Mouse (Mus musculus): ENCODE results near the gene Zfp593.
"Not testable (repeated sequence)": the region's sequence is repeated elsewhere in the genome, so short reads cannot be mapped to it uniquely, and the experiment has no call there.

Gene Zfp593

DNA sequence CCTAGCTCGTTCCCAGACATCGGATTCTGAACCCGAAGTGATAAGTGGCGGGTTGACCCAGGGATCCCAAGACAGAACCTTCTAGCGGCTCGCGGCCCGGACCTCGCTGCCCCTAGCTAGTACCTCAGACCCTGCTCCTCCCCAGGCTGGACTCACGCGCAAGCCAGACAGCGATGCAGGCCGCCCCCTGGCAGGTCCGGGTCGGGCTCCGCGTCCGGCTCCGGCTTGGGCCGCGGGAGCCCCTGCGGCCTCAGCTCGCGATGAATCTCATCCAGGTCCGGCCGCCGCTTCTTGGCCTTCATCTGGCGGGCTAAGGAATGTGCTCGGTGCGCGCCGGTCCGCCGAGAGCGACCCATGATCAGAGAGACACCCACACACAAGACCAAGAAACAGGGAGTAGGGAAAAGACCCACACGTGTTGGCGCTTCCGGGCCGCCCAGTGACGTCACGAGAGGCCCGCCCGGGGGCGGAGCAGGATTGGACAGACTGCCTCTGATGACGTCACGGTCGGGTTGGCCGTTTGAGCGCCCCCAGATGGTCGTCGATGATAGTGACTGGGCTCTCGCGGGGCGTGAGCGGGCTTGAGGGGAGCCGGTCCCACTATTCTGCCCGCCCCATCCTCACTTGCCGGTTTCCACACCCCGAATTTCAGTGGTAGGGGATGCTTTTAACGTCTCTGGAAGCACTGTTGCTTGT, at the start of gene Zfp593:
Gene Zfp593, minus strand, starts transcription at position 445 of the 696 bp plus-strand sequence.
- peak; percentile 92 to 98 for DNase-seq (ENCODE audit: low spot score in 2 of 2)

DNA sequence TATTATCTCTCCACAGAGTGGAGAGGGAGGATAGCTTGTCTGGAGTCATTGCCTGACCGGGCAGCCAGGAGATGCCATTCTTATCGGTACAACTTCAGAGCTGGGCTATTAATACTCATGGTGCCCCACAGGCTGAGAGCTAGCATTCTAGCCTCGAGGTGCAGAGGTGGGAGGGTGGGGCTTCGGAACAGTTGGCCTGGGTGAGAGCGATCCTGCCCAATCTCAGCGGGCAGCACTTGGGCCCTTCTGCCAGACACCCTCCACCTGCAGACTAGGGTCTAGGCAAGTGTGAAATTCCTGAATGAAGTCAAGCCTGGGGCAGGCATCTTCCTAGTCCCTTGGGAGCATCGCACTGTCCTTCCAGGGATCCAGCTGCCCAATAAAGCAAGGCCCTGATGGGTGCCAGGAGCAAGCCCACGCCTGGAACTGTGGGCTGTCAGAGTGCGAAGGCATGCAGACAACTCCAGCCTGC, 48.3 kb upstream of the Zfp593 start:
- no peak for DNase-seq (ENCODE audit: low spot score in 2 of 2)

DNA sequence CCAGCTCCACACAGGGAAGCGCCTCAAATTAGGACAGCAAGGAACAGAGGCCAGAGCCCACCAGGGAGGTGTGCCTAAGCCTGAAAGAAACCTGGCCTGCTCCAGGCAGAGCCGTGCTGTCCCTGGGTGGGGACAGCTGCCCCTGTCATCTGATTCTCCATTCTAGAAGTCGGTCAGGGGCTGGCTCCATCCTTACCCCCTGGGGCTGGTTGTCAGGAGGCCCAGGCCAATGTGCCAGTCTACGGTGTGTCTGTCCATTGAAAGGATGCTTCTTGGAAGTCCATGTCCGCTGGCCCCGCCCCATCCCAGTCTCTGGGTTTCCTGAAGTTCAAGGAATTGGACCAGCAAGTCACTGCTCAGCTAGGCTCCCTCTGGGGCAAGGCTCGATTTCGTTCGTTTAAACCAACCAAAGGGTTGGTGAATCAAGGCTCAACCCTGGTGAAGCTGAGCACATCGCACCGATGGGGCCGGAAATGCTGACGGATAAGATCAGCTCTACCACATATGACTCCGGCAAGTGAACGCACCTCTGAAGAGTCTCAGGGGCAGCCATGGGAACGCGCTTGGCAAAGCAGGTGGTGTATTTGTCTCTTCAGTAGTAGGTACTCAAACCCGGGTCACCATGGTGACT, 47.8 kb upstream of the Zfp593 start:
- no peak for DNase-seq (ENCODE audit: low spot score in 2 of 2)

DNA sequence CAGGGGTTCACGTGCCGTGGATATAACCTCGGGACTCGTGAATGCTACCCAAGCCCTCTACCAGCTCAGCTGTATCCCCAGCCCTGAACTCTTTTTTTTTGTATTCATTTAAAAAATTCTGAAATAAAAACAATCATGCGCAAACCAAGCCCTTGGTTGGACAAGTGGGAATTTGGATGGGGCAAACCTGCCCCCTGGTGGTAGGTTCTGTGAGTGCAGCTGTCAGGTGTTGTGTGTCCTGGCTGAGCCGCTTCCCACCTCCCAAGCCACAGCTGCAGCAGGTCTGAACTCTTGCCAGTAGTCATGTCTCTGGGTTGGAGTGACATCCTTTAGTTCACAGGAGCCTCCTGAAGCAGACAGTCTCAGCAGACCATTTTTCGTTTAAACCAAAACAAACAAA, 46.7 kb upstream of the Zfp593 start:
- DNase-seq (ENCODE audit: low spot score in 2 of 2) = peak; percentile 66 to 85

DNA sequence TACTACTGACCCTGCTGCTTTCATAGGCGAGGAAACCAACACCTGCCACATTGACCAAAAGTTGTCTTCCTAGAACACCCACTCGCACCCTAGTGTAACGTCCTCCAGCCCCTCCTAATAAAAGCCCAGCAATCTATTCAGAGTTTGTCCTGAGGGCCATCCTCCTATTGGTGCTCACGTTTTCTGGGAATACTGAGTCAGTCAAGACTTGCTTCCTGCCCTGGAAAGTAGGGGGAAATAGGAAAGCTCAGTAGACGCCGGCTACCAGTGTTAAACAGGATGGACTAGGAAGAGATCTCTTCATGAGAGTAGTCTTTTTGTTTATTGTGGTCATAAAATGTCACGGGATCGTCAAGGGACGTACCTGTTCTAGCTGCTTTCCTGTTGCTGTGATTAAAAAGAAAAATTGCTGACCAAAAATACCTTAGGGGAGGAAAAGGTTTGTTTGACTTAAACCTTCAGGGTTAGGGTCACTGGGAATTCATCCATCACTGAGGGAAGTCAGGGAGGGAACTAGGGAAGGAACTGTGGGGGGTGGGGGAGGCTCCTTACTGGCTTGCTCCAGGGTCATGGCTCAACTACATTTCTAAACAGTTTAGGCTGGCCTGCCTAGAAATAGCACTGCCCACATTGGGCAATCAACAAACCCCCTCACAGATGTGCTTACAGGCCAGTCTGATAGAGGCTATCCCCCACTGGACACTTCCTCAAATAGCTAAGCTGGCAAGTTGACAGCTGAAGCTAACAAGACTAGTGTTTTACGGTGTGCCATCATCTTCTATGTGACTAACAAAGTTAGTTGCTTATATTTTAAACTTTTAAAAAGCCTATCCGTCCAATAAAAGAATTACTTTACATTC, 43.2 kb upstream of the Zfp593 start:
- DNase-seq (ENCODE audit: low spot score in 2 of 2) = no peak

DNA sequence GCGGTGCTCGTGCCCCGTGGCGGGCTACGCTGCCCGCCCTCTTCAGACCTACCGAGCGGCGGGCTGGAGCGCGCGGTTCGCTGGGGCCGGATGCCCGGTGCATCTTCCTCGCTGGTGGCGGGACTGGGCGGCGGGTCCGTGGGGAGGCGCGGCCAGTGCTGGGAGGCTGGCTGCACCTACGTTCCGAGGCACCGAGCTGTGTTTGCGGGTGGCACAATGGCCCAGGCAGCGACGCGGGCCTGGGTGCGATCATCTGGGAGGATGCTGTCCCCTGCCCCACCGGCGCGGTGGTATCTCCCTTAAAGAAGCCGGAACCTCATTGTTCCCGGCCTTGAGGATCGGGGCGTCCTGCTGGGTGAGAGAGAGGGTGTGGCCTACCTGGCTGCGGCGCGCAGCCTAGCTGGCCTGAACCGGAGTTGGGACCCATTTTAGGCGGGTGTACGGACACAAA, 42.2 kb upstream of the Zfp593 start, which contains the start of gene Pdik1l:
Gene Pdik1l, minus strand, starts transcription at position 321 of the 451 bp plus-strand sequence.
- peak; percentile 79 to 83 for DNase-seq (ENCODE audit: low spot score in 2 of 2)

DNA sequence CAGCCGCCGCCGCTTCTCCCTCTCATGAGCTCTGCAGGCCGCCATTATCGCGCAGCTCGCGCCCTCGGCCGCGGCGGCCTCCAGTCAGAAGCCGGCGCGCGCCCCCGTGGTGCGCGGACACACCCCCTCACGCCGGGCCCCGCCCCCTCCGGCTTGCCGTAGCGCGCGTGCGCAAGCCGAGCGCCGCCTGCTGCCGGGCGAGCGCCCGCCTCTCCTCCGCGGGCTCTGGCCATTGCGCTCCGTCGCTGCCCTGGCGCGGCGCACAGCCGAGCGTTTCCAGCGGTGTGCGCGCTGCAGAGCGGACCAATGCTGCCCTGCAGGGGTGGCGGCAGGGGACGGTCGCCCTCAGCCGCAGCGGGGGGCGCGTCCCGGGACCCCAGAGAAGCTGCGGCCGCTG, 41.8 kb upstream of the Zfp593 start:
- DNase-seq (ENCODE audit: low spot score in 2 of 2) = peak; percentile 93 to 99

DNA sequence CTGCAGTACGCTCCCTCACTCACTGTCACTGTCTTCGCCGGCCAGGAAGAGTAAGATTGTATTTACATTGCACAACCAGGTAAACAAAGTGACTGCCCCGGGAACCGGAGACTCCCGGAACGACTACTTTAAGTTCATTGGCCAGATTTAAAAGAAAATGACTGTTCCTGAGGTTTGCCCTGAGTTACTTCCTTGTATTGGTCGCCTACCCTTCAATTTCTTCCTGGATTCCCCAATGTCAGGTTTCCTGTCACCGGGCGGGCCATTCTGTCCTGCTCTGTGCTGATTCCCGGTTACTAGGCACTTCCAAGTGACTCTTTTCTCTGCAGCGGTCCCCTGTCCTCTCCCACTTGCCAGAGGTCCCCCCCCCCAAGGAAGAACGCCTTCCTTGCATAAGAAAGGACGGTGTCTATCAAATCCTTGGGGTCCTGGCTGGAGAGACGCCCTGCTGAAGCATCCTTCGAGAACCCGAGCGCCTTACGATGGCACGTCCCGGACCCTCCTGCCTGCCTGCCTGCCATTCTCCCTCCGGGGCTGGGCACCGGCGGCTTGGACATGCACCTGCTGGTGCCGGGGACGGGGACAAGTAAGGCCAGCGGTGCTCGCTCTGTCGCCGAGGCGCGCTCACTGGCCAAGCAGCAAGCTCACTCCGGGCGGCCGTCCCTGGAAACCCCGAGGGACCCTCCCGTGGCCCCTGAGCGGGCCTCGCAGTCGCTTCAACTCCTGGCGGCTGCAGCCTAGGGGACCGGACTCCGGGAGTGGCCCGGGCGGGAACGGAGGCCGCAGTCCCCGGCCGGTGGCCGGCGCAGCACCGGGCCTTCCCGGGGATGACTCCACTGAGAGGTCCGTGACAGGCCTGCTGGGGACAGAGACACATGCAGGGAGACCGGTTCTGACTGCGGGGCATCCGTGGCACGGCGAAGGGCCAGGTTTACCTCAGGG, 41.1 kb upstream of the Zfp593 start:
- peak in 1 of 2 experiments; percentile 42 for DNase-seq (ENCODE audit: low spot score in 2 of 2)

DNA sequence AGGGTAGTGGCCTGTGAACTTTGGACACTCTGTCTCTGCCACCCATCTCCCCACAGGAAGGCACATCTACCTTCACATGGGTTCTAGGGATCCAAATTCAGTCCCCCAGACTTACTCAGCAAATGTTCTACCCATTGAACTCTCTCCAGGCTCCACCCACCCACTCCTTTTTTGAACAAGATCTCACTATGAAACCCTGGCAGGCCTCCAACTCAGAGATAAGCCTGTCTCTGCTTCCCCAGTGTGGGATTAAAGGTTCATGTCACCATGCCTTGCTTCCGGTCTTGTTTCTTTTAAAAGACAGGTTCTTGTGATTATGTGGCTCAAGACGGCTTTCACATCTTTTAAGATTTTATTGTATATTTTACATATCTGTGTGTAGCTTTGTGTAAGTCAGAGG, 39.5 kb upstream of the Zfp593 start:
- DNase-seq (ENCODE audit: low spot score in 2 of 2) = no peak

DNA sequence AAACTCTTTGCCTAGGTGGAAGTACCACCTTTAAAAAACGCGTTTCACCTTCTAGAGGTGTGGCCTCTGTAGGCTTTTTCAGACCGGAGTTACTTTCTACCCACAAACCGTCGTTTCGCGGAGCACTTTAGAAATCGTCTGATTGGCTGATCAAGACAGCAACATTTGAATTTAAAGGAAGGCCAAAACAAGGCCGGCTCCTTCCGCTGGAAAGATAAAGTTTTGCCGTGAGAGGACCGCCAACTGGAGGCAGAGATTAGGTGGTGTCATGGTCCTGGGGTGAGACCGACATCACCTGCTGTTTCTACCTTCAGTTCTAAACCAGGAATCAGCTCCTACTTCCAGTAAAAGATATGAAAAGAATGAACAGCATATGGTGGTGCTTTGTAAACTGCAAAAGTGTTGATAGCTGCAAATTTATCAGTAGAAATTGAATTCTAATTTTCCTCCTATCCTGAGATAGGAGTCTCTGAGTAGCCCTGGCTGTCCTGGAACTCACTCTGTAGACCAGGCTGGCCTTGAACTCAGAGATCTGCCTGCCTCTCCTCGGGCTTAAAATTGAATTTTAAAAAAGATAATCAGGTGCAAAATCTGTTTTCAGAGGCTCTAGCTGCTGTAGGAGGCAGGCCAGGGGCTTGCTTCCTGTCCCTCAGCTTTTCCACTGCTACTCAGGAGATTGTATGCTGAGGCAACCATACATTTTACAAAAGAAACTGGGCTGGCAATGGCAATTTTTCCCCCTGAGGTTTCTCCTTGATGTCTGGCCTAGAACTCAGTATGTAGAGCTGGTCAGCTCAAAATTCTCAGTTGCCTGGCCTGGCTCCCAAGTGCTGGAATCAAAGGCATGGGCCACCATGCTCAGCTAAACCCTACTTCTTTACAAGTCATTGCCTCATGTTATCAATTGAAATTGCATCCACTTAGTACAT, 28.3 kb upstream of the Zfp593 start:
- peak; percentile 69 to 76 for DNase-seq (ENCODE audit: low spot score in 2 of 2)

DNA sequence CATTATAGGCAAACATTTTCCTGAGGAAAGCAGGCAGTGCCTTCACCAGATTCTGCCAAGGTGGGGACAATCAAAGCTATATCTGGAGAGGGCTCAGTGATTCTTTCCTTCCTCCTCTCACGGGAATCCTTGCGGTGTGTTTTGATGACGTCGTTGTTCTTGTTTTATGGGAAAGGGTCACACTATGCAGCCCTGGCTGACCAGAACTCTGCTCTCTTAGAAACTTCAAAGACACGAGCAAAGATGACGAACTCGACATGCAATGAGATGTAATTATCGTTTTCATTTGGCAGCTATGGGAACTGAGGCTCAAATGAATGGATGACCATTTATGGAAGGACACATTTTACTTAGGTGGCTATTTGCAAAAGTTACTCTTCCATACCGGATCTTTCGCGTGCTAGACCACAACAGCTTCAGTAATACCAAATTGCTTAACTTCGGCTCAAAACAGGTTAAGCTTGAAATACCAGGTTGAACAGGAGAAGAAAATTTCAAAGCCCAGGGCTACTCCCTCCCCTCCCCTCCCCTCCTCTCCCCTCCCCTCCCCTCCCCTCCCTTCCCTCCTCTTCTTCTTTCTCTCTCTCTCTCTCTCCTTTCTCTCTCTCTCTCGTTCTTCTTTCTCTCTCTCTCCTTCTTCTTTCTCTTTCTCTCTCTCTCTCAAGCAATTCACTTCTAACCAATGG, 27.5 kb upstream of the Zfp593 start:
- no peak for DNase-seq (ENCODE audit: low spot score in 2 of 2)

DNA sequence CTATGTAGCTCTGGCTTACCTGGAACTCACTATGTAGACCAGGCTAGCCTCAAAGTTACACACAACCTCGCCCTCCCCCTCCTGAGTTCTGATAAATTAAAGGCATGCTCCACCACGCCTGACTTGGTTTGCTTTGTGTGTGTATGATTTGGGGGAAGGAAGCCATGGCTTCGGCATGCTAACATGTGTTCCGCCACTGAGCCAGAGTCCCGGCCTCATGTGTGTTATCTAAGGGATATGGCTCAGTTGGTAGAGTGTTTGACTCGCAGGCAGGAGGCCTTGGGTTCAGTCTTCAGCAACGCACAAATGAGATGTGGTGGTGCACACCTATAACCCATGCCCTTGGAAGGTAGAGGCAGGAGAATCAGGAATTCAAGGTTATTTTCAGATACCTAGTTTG, 26.6 kb upstream of the Zfp593 start:
- no peak for DNase-seq (ENCODE audit: low spot score in 2 of 2)

DNA sequence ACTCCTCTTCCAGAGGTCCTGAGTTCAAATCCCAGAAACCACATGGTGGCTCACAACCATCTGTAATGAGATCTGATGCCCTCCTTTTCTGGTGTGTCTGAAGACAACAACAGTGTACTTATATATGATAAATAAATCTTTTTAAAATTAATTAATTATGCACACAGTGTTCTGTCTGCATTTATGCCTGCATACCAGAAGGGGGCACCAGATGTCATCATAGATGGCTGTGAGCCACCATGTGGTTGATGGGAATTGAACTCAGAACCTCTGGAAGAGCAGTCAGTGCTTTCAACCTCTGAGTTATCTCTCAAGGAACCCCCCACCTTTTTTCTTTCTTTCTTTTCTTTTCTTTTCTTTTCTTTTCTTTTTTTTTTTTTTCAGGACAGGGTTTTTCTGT, 24.2 kb upstream of the Zfp593 start:
- not testable (repeated sequence) for DNase-seq (ENCODE audit: low spot score in 2 of 2)

DNA sequence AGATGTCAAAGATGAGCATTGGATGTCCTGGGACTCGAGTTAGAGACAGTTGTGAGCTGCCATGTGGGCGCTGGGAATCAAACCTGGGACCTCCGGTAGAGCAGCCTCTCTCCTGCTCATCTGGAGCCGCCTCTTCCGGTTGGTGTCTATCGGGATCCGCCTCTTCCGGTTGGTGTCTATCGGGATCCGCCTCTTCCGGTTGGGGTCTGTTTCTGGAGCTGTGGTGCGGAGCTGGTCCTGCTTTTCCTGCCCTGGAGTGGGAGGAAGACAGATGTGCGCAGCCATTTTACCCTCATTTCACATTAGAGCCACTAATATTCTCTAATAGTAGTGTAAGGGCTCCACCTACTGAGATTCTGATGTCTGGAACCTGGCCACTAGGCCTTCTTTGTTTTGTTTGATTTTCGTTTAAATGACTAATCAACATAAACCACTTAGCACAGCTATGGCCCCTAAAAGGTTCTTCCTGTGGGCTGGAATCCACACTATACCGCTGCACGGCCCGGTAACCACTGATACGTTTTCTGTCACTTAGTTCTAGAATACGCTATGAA, 22.8 kb upstream of the Zfp593 start:
- DNase-seq (ENCODE audit: low spot score in 2 of 2) = no peak

DNA sequence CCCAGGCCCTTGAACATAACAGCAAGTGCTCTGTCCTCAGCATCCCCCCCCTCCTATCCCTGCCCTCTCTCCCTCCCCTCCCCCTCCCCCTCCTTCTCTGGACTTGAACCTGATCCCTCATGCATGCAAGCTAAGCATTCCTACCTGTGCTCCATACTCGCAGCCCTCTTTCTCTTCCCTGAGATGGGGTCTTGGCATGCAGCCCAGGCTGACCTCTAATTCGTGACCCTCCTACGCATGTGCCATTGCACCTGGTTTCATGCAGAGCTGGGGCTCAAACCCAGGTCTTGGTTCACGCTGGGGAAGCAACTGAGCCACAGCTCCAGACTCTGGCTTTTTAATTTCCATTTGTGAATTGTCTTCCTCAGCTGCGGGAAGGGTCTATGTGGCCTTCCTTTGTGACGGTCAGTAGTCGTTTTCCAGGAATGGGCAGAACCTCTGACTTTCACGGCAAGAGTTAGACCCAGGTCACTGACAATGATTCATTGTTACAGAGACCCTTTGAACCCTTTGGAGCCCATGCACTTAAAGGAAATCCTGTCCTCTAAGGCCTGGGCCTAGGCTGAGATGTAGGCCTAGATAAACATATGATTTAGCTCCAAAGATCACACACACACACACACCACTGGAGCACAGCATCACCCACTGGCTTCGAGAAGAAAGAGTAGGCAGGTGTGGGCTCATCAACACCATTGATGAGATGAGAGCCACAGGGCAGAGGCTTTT, 20.6 kb upstream of the Zfp593 start:
- DNase-seq (ENCODE audit: low spot score in 2 of 2) = no peak

DNA sequence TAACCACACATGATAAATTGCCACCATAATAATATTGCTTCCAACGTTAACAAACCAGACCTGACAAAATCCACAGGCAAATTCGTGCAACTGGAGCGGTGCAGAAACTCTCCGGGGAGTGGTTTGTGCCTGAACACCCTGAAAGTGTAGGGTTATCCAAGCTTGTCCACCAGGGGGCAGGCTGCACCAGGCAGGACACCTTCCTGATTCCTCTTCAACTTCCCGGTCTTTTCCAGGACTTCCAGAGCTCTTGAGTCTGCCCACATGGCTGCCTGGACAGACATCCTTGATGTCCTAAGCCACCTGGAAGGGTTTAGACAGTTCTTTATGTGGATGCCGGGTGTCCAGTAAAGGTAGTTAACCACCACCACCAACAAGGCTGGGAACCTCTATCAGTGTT, 17.8 kb upstream of the Zfp593 start:
- peak in 1 of 2 experiments; percentile 56 for DNase-seq (ENCODE audit: low spot score in 2 of 2)

DNA sequence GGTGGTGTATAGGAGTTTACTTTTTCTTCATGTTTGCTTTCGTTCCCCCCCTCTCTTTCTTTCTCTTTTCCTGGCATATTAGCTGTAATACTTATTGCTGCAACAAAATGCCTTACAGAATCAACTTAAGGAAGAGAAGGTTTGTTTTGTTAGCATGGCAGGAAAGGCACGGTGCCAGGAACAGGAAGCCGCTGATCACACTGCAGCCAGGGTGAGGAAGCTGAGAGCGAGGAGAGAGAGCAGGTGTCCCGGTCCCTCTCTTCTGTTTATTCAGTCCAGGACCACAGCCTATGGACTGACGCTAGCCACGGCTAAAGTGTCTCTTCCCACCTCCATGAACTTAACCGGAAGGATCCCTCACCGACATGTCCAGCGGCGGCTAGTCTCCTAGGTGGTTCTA, 13.0 kb upstream of the Zfp593 start:
- no peak for DNase-seq (ENCODE audit: low spot score in 2 of 2)

DNA sequence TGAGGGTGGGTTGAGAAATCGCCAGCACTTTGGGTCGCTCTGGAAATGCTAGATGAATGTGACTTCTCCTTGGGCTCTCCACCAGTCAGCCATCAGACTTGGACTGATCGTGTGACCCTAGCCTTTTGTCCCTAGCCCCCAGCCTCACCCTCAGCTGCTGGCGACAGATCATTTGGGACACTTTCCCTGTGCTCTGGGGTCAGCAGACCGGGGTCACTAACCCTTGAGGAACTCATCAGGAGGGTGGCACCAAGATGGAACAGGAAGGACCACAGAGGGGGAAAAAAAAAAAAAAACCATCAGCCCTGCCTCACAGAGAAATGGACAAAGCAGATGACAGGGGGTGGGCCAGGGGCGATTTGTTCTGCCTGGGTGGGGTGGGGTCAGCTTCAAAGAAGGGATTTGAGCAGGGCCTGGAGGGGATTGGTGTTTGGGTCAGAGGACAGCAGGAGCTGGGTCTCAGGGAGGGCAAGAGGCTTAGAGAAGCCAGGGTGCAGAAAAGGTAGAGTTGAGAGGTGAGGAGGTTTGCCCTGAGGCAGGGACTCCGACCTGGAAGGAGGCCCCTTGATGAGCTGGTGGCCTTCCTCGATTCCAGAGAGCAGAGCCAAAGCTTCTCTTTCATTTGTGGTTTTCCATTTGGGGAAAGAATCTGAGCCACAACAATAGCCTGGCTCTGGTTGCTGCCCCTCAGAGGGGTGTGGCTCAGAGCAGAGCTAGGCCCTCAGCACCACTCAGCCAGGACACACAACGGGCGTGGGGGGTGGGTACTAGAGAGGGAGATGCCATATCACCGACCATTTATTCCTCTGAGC, 12.0 kb upstream of the Zfp593 start:
- no peak for DNase-seq (ENCODE audit: low spot score in 2 of 2)
